Mouse (Mus musculus): ENCODE measurements around the gene Arhgap27.
A peak's percentile ranks its signal among the peaks of the same experiment; 100 is the strongest.
"Not testable (repeated sequence)": the region's sequence is repeated elsewhere in the genome, so short reads cannot be mapped to it uniquely, and the experiment has no call there.

The Arhgap27 gene

GRCm38 (mm10) chr11:103363214-103364148 is at the start of gene Arhgap27:
Gene Arhgap27 (minus strand): TSS chr11:103363692.
- no peak for DNase-seq (ENCODE audit: low read depth, low spot score)

DNA sequence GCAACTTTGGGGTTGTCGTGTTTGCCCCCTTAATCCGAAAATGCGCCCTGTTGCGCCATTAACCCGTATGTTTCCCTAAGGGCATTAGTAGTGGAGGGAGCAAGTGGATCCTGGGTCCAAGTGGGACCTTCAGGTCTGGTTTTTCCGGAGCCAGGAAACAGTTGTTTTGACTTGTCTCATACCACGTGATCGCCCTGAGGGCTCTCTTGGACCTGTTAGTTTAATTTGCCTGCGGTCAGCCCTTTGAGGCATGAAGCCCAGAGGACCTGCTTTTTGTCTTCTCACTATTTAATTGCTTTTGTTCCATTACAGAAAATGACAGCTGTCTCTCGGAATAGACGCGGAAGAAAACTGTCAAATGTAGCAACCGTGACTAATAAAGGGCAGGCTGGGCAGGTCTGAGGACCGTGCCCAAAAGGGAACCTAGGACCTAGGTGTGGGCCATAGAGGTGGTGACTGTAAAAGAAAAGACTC is 49.5 kb upstream of the Arhgap27 start:
- DNase-seq (ENCODE audit: low read depth, low spot score), result no peak

DNA sequence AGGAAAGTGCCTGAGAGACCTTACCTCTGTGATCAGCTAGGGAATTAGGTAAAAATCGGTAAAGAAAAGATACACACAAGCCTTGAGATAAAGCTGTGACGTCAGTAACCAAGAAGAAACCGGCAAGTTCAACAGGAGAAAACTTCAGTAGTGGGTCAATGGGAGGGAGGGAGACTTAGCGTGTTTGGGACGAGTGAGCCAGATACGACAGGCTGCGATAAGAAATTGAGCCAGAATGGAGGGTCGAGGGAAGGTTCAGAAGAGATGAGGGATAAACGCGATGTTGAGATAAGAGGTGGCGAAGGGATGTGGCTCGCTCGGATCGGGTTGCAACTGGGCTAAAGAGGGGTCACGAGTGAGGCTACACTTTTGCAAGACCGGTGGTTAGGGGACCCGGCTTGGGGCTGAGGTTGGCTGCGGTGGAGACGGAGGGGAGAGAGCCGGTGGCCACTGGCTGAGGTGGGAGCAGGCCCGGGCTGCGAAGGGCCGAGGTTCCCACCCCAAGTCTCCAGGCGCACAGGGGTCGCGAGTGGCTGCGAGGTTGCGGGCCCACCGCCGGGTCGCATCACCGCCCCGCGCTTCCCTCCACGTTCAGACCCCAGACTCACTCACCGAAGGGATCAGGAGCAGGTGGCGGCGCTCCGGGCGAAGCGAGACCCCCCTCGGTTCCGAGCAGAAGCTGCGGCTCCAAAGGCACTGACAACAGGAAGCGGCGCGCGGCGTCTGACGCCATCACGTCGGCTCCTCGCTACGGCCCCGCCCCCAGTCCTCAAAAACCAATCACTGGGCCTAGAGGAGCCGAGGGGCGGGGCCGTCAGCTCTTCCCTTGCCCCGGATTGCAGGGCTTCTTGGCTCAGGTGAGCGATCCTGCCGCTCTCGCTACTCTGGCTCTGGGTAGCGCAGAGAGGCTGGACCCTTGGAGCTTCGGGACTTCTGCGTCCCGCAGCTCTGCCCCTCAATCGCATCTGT is 48.8 kb upstream of the Arhgap27 start, which contains the start of gene Plekhm1:
Gene Plekhm1, minus strand, starts transcription at position 707 of the 969 bp plus-strand sequence.
- peak; percentile 90 for DNase-seq (ENCODE audit: low read depth, low spot score)

DNA sequence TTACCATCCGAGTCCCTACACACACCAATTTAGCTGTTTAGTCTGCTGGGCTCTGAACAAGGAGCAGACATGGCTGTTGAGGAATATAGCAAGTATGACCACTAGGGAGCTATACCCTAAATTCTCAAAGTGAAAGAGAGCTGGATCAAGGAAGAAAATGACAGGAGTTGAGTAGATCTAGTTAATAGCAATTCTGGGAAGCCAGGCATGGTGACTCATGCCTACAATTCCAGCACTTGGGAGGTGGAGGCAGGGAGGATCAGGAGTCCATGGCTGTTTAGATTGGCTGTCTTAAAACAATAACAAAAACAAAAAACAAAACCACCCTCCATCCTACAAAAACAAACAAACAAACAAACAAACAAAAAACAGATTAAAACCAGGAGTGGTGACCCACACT is 47.8 kb upstream of the Arhgap27 start:
- no peak for DNase-seq (ENCODE audit: low read depth, low spot score)

DNA sequence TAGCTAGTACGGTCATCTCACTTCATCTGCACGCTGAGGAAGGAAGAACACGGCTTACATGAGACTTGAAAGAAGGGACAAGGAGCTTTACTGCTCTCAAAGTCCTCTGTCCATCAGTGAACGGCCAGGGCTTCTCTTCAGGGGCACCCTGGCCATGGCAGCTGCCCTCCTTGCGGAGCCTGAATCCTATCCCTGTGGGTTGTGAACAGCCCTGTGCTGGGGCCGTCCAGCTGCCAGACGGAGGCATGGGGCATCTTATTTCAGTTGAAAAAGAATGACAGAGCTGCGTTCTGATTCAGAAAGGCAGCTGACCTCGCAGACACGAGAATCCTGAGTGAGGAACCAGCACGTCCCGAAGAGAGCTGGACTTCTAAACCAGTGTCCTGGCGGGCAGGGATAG is 45.4 kb upstream of the Arhgap27 start:
- DNase-seq (ENCODE audit: low read depth, low spot score), result no peak

DNA sequence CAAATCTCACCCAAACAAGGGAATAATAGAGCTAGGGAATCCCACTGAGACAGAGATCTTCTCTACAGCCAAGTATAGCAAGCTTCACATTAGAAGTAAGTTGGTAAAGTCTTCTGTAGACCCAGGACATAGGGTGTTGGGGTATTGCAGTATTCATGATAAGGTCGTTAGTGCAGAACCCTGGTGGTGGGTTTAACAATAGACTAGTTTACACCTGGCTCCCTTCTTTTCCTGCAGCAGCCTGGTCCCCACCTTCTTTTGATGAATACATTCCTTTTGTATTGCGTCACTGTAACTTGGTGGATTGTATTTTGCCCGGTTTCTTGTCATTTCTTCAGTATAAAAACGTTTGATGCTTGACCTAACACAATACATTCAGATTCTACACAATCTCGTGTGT is 43.6 kb upstream of the Arhgap27 start:
- DNase-seq (ENCODE audit: low read depth, low spot score), result not testable (repeated sequence)

GRCm38 (mm10) chr11:103406551-103406950 is 43.1 kb upstream of the Arhgap27 start:
- no peak for DNase-seq (ENCODE audit: low read depth, low spot score)

GRCm38 (mm10) chr11:103405814-103406213 is 42.3 kb upstream of the Arhgap27 start:
- DNase-seq (ENCODE audit: low read depth, low spot score), result no peak

- DNase-seq (ENCODE audit: low read depth, low spot score), result no peak
These were observed 41.1 kb upstream of the Arhgap27 start for GRCm38 (mm10) chr11:103404618-103405017.

GRCm38 (mm10) chr11:103403776-103404175 is 40.3 kb upstream of the Arhgap27 start:
- DNase-seq (ENCODE audit: low read depth, low spot score), result no peak

GRCm38 (mm10) chr11:103402738-103403137 is 39.2 kb upstream of the Arhgap27 start:
- no peak for DNase-seq (ENCODE audit: low read depth, low spot score)

DNA sequence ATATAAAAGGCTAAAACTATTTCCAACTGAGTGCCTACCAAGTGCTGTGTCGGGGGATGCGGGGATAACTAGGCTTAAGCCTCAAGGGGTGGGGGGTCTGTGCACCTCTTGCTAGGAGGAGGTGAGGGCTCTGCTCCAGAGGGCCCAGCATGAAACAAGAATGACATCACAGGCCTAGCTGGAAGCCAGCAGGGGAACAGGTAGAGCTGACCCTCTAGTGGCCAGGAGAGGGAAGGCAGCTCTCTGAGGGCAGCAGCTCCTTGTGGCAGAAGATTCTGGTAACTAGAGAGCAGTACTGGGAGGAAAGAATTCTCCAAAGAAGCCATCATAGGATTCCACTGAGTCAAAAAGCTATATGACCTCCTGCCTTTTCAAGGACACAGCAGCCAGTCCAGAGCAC is 38.7 kb upstream of the Arhgap27 start:
- DNase-seq (ENCODE audit: low read depth, low spot score), result peak; percentile 17

DNA sequence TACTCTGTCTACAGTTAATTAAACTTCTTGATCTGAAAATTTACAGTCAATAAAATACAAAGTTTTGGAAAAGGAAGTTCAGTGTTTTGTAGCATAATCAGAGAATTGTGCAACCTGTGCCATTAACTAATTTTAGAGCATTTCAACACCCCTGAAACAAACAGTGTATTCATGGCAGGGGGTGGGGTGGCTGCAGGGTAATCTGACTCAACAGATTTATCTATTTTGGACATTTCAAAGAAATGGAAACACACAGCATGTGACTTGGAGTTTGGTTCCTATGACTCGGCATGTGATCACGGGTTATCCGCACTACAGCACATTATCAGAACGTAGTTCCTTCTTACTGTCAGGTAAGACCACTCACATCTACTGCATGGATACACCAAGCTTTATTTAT is 36.5 kb upstream of the Arhgap27 start:
- DNase-seq (ENCODE audit: low read depth, low spot score), result no peak

DNA sequence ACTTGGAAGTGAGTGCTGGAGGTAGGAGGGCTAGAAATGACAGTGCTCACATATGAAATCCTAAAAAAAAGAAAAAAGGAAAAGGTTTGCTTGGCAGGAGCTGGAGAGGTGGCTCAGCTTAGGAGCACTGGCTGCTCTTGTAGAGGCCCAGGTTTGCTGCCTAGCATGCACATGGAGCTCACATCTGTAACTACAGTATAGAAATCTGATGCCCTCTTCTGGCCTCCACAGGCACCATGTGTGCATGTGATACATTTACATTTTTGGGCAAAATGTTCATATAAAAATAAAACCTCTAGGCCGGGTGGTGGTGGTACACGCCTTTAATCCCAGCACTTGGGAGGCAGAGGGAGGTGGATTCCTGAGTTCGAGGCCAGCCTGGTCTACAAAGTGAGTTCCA is 35.6 kb upstream of the Arhgap27 start:
- no peak for DNase-seq (ENCODE audit: low read depth, low spot score)

DNA sequence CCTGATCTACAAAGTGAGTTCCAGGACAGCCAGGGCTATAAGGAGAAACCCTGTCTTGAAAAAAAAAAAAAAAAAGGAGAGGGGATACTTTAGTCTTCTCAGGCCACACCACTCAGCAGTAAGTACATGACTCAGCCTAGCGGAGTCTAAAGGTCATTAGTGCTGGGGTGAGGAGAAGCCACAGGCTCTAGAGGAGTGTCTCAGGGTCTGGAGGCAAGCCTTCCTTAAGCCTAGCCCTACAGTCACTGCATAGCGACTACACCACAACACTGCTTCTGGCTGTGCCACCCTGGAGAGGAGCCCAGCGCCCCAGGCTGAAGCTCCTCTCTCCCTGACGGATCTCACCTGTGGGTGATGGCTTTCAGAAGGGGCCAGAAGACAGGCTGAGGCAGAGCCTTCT is 33.2 kb upstream of the Arhgap27 start:
- no peak for DNase-seq (ENCODE audit: low read depth, low spot score)

- no peak for DNase-seq (ENCODE audit: low read depth, low spot score)
These were observed 32.7 kb upstream of the Arhgap27 start for GRCm38 (mm10) chr11:103396236-103396635.

DNA sequence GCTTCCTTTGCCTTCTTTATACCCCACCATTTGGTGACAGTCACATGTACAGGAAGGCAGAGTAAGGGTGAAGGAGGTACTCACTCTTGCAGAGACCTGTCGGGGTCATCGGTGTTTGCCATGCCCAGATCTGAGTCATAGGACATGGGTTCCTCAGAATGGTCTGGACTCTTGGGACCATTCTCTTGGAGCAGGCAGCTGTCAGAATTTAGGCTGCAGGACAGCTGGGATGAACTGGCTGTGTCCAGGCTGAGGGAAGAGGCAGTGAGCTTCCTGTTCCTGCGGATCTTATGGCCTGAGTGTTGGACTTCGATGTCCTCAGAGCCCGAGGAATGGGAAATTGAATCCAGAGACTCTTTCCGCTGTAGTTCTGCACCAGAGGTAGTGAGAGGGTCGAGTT is 31.1 kb upstream of the Arhgap27 start:
- no peak for DNase-seq (ENCODE audit: low read depth, low spot score)

DNA sequence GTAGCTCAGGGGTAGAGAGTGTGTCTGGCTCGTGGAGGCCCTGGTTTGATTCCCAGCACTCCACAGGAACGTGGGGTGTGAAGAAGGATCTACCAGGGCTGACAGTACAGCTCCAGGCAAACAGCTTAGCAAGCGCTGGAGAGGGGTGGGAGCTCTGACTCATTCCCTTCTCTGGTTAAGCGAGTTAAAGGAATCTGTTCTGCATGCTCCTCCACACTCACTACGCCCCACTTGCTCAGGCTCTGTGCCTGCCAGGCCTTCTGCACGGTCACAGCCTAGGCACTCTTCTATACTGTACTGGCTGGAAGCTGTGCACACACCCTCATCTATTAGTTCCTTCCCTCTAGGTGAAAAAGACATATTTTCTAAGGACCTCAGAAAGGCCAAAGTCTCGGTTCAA is 30.5 kb upstream of the Arhgap27 start:
- no peak for DNase-seq (ENCODE audit: low read depth, low spot score)

- DNase-seq (ENCODE audit: low read depth, low spot score), result no peak
These were observed 24.5 kb upstream of the Arhgap27 start for GRCm38 (mm10) chr11:103387870-103388526.

- no peak for DNase-seq (ENCODE audit: low read depth, low spot score)
These were observed 23.3 kb upstream of the Arhgap27 start for GRCm38 (mm10) chr11:103386827-103387226.

GRCm38 (mm10) chr11:103381956-103382613 is 18.6 kb upstream of the Arhgap27 start:
- no peak for DNase-seq (ENCODE audit: low read depth, low spot score)

Data from retina, postnatal 7 days (tissue).